Mouse (Mus musculus): ENCODE measurements around the gene Slfnl1.

The Slfnl1 gene

DNA sequence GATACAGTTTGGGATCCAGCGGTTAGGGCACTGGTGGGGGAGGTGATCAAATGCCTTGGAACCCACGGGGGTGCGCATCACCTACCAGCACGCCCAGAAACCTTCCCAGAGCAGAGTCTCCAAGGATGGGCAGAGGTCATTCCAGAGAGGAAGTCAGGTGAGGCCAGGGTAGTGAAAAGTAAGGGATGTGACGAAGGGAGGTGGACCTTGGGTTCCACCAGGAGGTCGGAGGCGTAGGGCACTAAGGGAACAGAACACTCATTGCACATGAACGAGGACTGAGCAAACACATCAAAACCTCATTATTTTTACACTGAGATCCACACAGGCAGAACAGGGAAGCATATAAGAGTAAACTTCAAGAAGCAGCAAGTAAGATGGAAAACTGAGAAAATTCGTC, 49.7 kb downstream of the Slfnl1 start:
- no peak for DNase-seq (ENCODE audit: low spot score)
